Mouse (Mus musculus) right cerebral cortex, postnatal 14 days (tissue): ENCODE results near the gene Ddc.

ENCODE experiments used
- DNase-seq: peaks from one replicate; pipeline ENCODE4 v3.0.0; 2022

Ddc gene

GRCm38 (mm10) chr11:11777246-11777645, 120.7 kb downstream of the Ddc start:
- no peak for DNase-seq

GRCm38 (mm10) chr11:11776822-11777174, 121.1 kb downstream of the Ddc start:
- DNase-seq = no peak

DNA sequence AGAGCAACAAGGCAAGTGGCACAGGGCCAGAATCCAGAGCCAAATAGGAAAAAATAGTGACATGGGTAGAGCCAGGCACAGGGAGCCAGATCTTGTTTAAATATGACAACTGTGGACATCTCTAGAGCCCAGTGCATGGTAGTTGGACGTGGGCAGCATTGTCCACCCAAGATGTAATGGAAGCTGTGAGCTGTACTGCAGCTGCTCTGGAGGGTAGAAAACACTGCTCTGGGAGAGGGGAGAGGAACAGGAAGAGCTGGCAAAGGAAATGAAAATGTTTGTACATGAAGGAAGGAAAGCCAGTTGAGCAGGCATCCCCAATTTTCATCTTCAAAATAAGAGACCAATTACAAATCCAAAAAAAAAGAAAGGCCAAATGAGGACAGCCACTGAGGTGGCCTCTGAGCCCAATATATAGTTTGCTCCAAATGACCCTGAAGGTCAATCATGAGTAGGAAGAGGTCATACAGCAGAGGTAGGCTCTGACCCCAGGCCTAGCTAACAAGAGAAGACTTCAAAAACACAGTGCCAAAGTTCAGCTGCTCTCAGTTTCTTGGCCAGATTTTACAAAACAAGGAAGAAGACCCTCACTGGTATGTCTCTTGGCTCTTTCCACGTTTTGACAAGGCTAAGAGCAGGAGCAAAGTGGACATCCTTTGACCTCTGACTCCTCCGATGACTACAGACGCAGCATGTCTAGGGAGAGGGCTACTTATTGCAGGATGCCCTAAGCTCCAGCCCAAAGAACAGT, 121.7 kb downstream of the Ddc start:
- no peak for DNase-seq

GRCm38 (mm10) chr11:11774893-11775292, 123.1 kb downstream of the Ddc start:
- no peak for DNase-seq

DNA sequence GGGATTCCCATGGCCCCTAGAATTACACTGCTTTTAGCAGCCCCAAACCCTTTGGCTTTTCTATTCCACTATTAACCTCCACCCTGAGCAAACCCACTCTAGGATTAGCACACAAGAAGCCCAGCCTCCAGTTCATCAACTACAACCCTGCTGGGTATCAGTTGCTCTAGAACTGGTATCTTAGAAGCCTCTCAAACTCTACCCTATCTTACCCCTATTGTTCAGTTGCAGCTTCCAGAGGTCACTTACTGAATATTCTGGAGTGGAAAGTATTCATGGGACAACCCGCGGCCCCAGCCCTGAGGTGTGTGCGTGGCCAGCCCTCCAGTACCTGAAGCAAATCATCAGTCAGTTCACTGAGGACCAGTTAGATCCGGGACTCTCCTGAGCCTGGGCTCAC, 123.6 kb downstream of the Ddc start:
- no peak for DNase-seq

- no peak for DNase-seq
Observed at GRCm38 (mm10) chr11:11772196-11772595, 125.7 kb downstream of the Ddc start.

- DNase-seq = no peak
Observed at GRCm38 (mm10) chr11:11770691-11771090, 127.3 kb downstream of the Ddc start.

DNA sequence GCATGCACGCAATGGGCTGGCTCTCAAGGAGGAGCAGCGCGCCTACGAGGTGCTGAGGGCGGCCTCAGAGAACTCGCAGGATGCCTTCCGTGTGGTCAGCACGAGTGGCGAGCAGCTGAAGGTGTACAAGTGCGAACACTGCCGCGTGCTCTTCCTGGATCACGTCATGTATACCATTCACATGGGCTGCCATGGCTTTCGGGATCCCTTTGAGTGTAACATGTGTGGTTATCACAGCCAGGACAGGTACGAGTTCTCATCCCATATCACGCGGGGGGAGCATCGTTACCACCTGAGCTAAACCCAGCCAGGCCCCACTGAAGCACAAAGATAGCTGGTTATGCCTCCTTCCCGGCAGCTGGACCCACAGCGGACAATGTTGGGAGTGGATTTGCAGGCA, 128.7 kb downstream of the Ddc start:
- DNase-seq = no peak

GRCm38 (mm10) chr11:11768057-11768456, 129.9 kb downstream of the Ddc start:
- DNase-seq = no peak

DNA sequence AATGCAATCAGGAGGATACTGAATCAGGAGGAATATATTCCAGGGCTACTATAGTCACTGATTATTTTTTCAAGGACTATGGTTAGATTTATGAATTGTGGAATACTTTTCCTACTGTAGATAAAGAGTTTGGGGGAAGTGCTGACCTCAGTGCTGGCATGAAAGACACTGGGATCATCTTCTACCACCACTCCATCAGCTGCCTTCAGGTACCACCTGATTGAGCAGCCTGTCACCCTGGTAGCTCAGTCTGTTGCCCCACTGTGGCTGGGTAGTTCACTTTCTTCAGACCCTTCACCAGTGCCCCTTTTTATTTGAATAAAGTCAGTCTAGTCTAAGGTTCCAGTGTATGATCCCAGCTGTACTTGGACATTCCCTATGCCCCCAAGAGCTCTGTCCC, 131.2 kb downstream of the Ddc start:
- DNase-seq = no peak

DNA sequence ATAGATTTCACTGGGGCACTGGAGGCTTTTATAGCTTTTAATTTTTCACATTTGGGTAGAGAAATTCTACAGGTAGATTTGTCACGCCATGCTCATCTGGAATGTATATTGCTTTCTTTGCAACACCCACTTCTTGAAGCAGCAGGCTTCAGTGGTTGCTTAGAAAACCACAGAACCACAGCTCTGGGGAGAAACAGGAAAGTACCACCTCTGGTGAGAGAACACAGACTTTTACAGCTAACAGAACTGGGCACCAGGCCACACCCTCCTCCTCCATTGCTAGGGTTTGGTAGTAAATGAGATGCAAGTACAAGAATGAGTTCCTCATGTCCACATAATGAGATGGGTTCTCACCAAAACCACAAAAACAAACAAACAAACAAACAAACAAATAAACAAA, 131.8 kb downstream of the Ddc start:
- DNase-seq = no peak

DNA sequence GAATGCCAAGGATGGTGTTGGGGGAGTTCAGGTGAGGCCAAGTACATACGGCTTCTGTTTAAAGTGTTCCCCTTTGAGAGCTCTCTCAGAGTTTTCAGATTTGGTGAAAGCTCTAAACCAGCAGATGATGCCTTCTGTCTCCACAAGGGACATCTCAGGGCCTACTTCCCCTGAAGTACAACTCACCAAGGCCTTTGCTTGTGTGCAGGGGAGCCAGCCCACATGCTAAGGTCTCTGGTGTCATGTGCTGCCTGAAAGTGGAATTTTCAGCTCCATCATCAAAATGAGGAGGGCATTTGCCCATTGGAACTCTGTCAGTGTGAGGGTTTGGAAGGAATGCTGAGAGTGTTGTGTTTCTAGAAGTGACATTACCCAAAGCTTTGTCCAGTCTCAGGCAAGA, 132.5 kb downstream of the Ddc start:
- DNase-seq = no peak
